Mouse (Mus musculus) hindbrain, postnatal 0 days (tissue): ENCODE data around the gene Tbc1d10b. TPM values are rescaled to one million over a fixed set of nuclear protein-coding genes. Genes with fewer than 3 reads are reported as not detected.

ENCODE experiments used
- ATAC-seq: fragments of 200-750 bp; cut with Nextera tagmentation; 2 replicates; pipeline ENCODE4 v1.8.0; 2017; ENCODE audit warnings: mild to moderate bottlenecking, moderate TSS enrichment, moderate library complexity
- DNase-seq: peaks from one replicate; pipeline ENCODE4 v3.0.0-alpha.2; 2015; ENCODE audit warnings: low spot score
- H3K27ac ChIP-seq: fragments of 300-500 bp; sonication (generic); 2 replicates; pipeline ENCODE4 v1.5.1; 2014; ENCODE audit warnings: mild to moderate bottlenecking
- H3K27me3 ChIP-seq: fragments of 300-500 bp; sonication (generic); 2 replicates; pipeline ENCODE4 v1.6.1; 2014; ENCODE audit warnings: low read length, mixed read lengths; ENCODE audit not compliant: insufficient read depth
- H3K36me3 ChIP-seq: fragments of 300-500 bp; sonication (generic); 2 replicates; pipeline ENCODE4 v1.6.1; 2014; ENCODE audit warnings: low read length, mixed read lengths; ENCODE audit not compliant: insufficient read depth
- H3K4me1 ChIP-seq: fragments of 300-500 bp; sonication (generic); 2 replicates; pipeline ENCODE4 v1.6.1; 2014; ENCODE audit warnings: antibody characterized with exemption, low read length, mixed read lengths; ENCODE audit not compliant: insufficient read depth
- H3K4me2 ChIP-seq: fragments of 300-500 bp; sonication (generic); 2 replicates; pipeline ENCODE4 v1.6.1; 2014; ENCODE audit warnings: low read depth, mild to moderate bottlenecking, low read length, moderate library complexity, mixed read lengths
- H3K4me3 ChIP-seq: fragments of 300-500 bp; sonication (generic); 2 replicates; pipeline ENCODE4 v1.5.1; 2014; ENCODE audit warnings: low read length
- H3K9ac ChIP-seq: fragments of 300-500 bp; sonication (generic); replicated peaks from 2 replicates; pipeline ENCODE4 v1.6.1; 2014; ENCODE audit warnings: mild to moderate bottlenecking, low read length, moderate library complexity, mixed read lengths
- H3K9me3 ChIP-seq: fragments of 300-500 bp; sonication (generic); 2 replicates; pipeline ENCODE4 v1.6.1; 2016; ENCODE audit warnings: low read length, mixed read lengths
- CTCF ChIP-seq: IDR thresholded peaks from 2 replicates; pipeline ENCODE4 v1.5.1; 2016; ENCODE audit warnings: antibody characterized with exemption, control low read depth, low read depth
- whole genome bisulfite sequencing: fragments of 180-500 bp; shearing (Covaris S2); extraction: QIAGEN DNeasy Blood & Tissue Kit; methylation state at CpG from one replicate; pipeline ENCODE4 v1.1.7; 2014; 5-methylcytosine and 5-hydroxymethylcytosine counted together
- polyA plus RNA-seq: library from polyadenylated mRNA; unstranded; fragments of >200 nt; fragmentation: Nextera tagmentation; extraction: Ambion mirVana; gene quantifications from 2 replicates; pipeline ENCODE4 v1.2.1, GENCODE M21; 2015
- total RNA-seq: library from RNA; depleted of rRNA; stranded (reverse); fragments of >200 nt; gene quantifications from 2 replicates; pipeline ENCODE4 v1.2.3, GENCODE M21; 2014

Gene Tbc1d10b
- total and polyA plus RNA-seq, 2 experiments from 2014 or later: 25.4 to 68.6 TPM

GRCm38 (mm10) chr7:127224616-127225015 lies 16.3 kb upstream of the Tbc1d10b start:
- H3K9me3 ChIP-seq: no peaks in the 10 kb centered on the region
- WGBS: 88% methylated on average over 6 of the region's 6 CpGs
- no peak overlapping the region for H3K4me3 ChIP-seq
- no peaks in the 10 kb centered on the region for H3K27me3 ChIP-seq
- H3K27ac ChIP-seq: no peak overlapping the region
- TF ChIP-seq CTCF: no peak
- H3K4me1 ChIP-seq: no peaks in the 10 kb centered on the region
- no peak for DNase-seq
- no peak for ATAC-seq
- H3K9ac ChIP-seq: no peak overlapping the region
- no peaks in the 10 kb centered on the region for H3K36me3 ChIP-seq
- no peak overlapping the region for H3K4me2 ChIP-seq

GRCm38 (mm10) chr7:127223515-127224478 lies 15.5 kb upstream of the Tbc1d10b start:
- 90% methylated on average over 6 of the region's 6 CpGs for WGBS
- Histone ChIP-seq H3K27ac (no peak overlapping the region), H3K36me3 (no peaks in the 10 kb centered on the region), H3K4me2 (no peak overlapping the region), H3K4me3 (no peak overlapping the region), H3K9ac (no peak overlapping the region), H3K4me1 (no peaks in the 10 kb centered on the region), H3K27me3 (no peaks in the 10 kb centered on the region), H3K9me3 (no peaks in the 10 kb centered on the region)
- ATAC-seq (no peak), DNase-seq (no peak)
- TF ChIP-seq CTCF: no peak

- WGBS: 97% methylated on average over 3 of the region's 3 CpGs
- H3K4me1 ChIP-seq: no peaks in the 10 kb centered on the region
- no peak overlapping the region for H3K27ac ChIP-seq
- DNase-seq (no peak), ATAC-seq (no peak)
- no peak overlapping the region for H3K4me2 ChIP-seq
- H3K4me3 ChIP-seq: no peak overlapping the region
- no peak for TF ChIP-seq CTCF
- no peaks in the 10 kb centered on the region for H3K9me3 ChIP-seq
- no peak overlapping the region for H3K9ac ChIP-seq
- H3K36me3 ChIP-seq: no peaks in the 10 kb centered on the region
- H3K27me3 ChIP-seq: no peaks in the 10 kb centered on the region
These were observed 14.8 kb upstream of the Tbc1d10b start for GRCm38 (mm10) chr7:127223106-127223505.

- ATAC-seq (no peak), DNase-seq (no peak)
- no peak for TF ChIP-seq CTCF
- Histone ChIP-seq H3K27me3 (no peaks in the 10 kb centered on the region), H3K36me3 (no peaks in the 10 kb centered on the region), H3K9ac (no peak overlapping the region), H3K27ac (no peak overlapping the region), H3K4me1 (no peaks in the 10 kb centered on the region), H3K4me3 (no peak overlapping the region), H3K9me3 (no peaks in the 10 kb centered on the region), H3K4me2 (no peak overlapping the region)
- 86% methylated on average over 6 of the region's 6 CpGs for WGBS
These were observed 12.2 kb upstream of the Tbc1d10b start for GRCm38 (mm10) chr7:127220440-127220839.

GRCm38 (mm10) chr7:127218670-127219069 lies 10.4 kb upstream of the Tbc1d10b start:
- WGBS: 89% methylated on average over 4 of the region's 4 CpGs

GRCm38 (mm10) chr7:127217901-127218642 lies 9.8 kb upstream of the Tbc1d10b start:
- no peak overlapping the region for H3K4me3 ChIP-seq
- no peaks in the 10 kb centered on the region for H3K4me1 ChIP-seq
- ATAC-seq (no peak), DNase-seq (no peak)
- no peak overlapping the region for H3K9ac ChIP-seq
- WGBS: 86% methylated on average over 10 of the region's 10 CpGs
- H3K27ac ChIP-seq: no peak overlapping the region
- H3K27me3 ChIP-seq: no peaks in the 10 kb centered on the region
- no peak for TF ChIP-seq CTCF
- H3K4me2 ChIP-seq: no peak overlapping the region
- H3K36me3 ChIP-seq: no peaks in the 10 kb centered on the region
- H3K9me3 ChIP-seq: no peaks in the 10 kb centered on the region

More at GRCm38 (mm10) chr7:127218670-127219069, 10.4 kb upstream of the Tbc1d10b start:
- no peaks in the 10 kb centered on the region for H3K4me1 ChIP-seq
- no peaks in the 10 kb centered on the region for H3K27me3 ChIP-seq
- no peak overlapping the region for H3K9ac ChIP-seq
- H3K36me3 ChIP-seq: no peaks in the 10 kb centered on the region
- ATAC-seq (no peak), DNase-seq (no peak)
- TF ChIP-seq CTCF: no peak
- no peaks in the 10 kb centered on the region for H3K9me3 ChIP-seq
- H3K27ac ChIP-seq: no peak overlapping the region
- no peak overlapping the region for H3K4me2 ChIP-seq
- no peak overlapping the region for H3K4me3 ChIP-seq
